Mouse (Mus musculus) hindbrain, embryonic 14.5 days (tissue): ENCODE measurements around the gene Sms. TPM values are rescaled to one million over a fixed set of nuclear protein-coding genes. Genes with fewer than 3 reads are reported as not detected.

Source experiments
- polyA plus RNA-seq: library from polyadenylated mRNA; unstranded; fragments of >200 nt; fragmentation: Nextera tagmentation; extraction: Ambion mirVana; gene quantifications from 2 replicates; pipeline ENCODE4 v1.2.1, GENCODE M21; 2014

Gene Sms
- polyA plus RNA-seq, 1 experiment from 2014 or later: 149 TPM

Other genes with a start within 250 kb of the Sms start
- gene Phex, start 77.0 kb downstream of the Sms start, polyA plus RNA-seq: 0.25 and 0.47 TPM in 2 replicates
- 2.3 and 2.5 TPM in 2 replicates for gene Yy2, start 76.7 kb upstream of the Sms start, polyA plus RNA-seq
- 35.7 and 39.3 TPM in 2 replicates for gene Mbtps2, start 106.4 kb upstream of the Sms start, polyA plus RNA-seq
- not detected in 2 replicates for gene Smpx, start 206.6 kb upstream of the Sms start, polyA plus RNA-seq